Mouse (Mus musculus): ENCODE measurements around the gene Hpd. TPM values are rescaled to one million over a fixed set of nuclear protein-coding genes. Genes with fewer than 3 reads are reported as not detected.

Gene Hpd
- polyA plus RNA-seq, 1 experiment from 2014 or later, result 9.0 TPM

DNA sequence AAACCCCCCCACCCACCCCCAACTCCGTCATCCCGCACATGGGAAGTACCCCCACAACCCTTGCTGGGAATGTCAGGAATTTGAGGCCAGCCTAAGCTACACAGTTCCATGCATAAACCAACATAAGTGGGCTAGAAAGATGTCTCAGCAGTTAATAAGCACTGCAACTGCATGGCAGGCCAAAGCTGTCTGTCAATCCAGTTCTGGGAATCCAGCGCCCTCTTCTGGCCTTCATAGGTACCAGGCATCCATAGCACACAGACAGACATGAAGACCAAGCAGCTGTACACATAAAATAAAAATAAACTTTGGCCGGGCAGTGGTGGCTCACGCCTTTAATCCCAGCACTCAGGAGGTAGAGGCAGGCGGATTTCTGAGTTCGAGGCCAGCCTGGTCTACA is 27.1 kb downstream of the Hpd start:
- Histone ChIP-seq H3K4me3 (ENCODE audit: low read length) (no peak overlapping the region), H3K36me3 (ENCODE audit: control insufficient read depth, insufficient read depth, low read length) (peaks cover 42% of the 10 kb centered on the region), H3K4me1 (ENCODE audit: control insufficient read depth, insufficient read depth, low read length) (peaks cover 10% of the 10 kb centered on the region), H3K27ac (ENCODE audit: low read length) (no peak overlapping the region), H3K27me3 (replicated peaks; ENCODE audit: control insufficient read depth, insufficient read depth, low read length) (no peaks in the 10 kb centered on the region), H3K9ac (ENCODE audit: low read depth, low read length) (no peak overlapping the region), H3K9me3 (ENCODE audit: control insufficient read depth, low read length) (no peaks in the 10 kb centered on the region), H3K4me2 (ENCODE audit: low read depth, low read length) (no peak overlapping the region)
- WGBS, result 43% methylated on average over 7 of the region's 7 CpGs
- ATAC-seq, result no peak

DNA sequence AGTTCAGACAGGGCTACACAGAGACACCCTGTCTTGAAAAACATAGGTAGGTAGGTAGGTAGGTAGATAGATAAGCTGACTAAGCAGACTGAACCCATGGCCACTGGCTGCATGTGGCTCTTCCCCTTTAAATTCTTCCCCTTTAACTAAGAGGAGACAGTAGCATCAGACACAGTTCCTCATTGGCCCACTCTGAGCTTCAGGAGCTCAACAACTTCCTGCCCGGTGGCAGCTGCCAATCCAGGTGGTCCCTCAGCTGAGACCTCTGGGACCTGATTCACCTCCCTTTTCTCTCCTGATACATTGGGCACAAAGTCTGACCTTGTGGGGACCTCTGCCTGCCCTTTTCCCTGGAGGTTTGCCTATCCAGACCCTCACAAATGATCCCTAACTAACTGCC is 29.6 kb downstream of the Hpd start:
- WGBS, result 79% methylated on average over 1 of the region's 1 CpGs
- no peak overlapping the region for H3K9ac ChIP-seq (ENCODE audit: low read depth, low read length)
- H3K4me2 ChIP-seq (ENCODE audit: low read depth, low read length), result no peak overlapping the region
- no peak overlapping the region for H3K4me3 ChIP-seq (ENCODE audit: low read length)
- H3K27ac ChIP-seq (ENCODE audit: low read length), result no peak overlapping the region
- H3K36me3 ChIP-seq (ENCODE audit: control insufficient read depth, insufficient read depth, low read length), result peaks cover 31% of the 10 kb centered on the region
- H3K27me3 ChIP-seq (replicated peaks; ENCODE audit: control insufficient read depth, insufficient read depth, low read length), result no peaks in the 10 kb centered on the region
- H3K4me1 ChIP-seq (ENCODE audit: control insufficient read depth, insufficient read depth, low read length), result peaks cover 25% of the 10 kb centered on the region
- H3K9me3 ChIP-seq (ENCODE audit: control insufficient read depth, low read length), result no peaks in the 10 kb centered on the region
- no peak for ATAC-seq

DNA sequence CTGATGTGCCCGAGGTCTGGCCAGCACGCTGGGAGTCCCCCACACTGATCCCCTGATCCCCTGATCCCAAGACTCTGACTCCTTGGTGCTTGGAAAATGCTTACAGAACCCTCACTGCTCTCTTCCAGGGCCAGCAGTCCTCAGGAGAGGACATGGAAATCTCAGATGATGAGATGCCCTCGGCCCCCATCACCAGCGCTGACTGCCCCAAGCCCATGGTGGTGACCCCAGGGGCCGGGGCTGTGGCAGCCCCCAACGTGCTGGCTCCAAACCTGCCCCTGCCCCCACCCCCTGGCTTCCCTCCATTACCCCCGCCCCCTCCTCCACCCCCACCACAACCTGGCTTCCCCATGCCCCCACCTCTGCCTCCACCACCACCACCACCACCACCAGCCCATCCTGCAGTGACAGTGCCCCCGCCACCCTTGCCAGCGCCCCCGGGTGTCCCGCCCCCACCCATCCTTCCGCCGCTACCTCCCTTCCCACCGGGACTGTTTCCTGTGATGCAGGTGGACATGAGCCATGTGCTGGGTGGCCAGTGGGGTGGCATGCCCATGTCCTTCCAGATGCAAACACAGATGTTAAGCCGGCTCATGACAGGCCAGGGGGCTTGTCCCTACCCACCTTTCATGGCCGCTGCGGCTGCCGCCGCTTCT is 30.7 kb downstream of the Hpd start:
- no peak for ATAC-seq
- Histone ChIP-seq H3K4me3 (ENCODE audit: low read length) (no peak overlapping the region), H3K4me1 (ENCODE audit: control insufficient read depth, insufficient read depth, low read length) (peaks cover 25% of the 10 kb centered on the region), H3K27me3 (replicated peaks; ENCODE audit: control insufficient read depth, insufficient read depth, low read length) (no peaks in the 10 kb centered on the region), H3K9ac (ENCODE audit: low read depth, low read length) (no peak overlapping the region), H3K36me3 (ENCODE audit: control insufficient read depth, insufficient read depth, low read length) (peaks cover 29% of the 10 kb centered on the region), H3K9me3 (ENCODE audit: control insufficient read depth, low read length) (no peaks in the 10 kb centered on the region), H3K27ac (ENCODE audit: low read length) (no peak overlapping the region), H3K4me2 (ENCODE audit: low read depth, low read length) (no peak overlapping the region)
- WGBS, result 94% methylated on average over 19 of the region's 19 CpGs

DNA sequence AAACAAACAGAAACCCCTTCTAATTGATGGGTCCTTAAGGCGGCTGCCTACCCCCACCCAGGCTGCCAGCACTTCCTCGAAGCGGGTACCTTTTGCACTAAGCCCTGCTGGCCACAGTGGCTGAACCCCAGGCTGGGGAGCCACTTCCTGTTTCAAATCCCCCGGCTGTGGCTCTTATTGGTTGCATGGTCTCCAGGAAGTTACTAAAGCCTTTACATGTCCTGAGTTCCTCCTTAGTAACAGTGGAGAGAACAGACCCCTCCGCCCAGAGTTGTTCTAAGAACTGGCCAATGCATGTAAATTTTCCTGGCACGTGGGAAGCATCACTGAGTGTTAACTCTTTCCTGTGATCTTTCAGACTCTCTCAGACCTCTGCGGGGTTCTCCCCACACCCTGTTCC is 31.4 kb downstream of the Hpd start:
- ATAC-seq, result no peak
- Histone ChIP-seq H3K9me3 (ENCODE audit: control insufficient read depth, low read length) (no peaks in the 10 kb centered on the region), H3K27ac (ENCODE audit: low read length) (peak overlapping the region; percentile 53), H3K9ac (ENCODE audit: low read depth, low read length) (peak overlapping the region; percentile 49), H3K4me3 (ENCODE audit: low read length) (peak overlapping the region; percentile 43), H3K36me3 (ENCODE audit: control insufficient read depth, insufficient read depth, low read length) (peaks cover 26% of the 10 kb centered on the region), H3K4me2 (ENCODE audit: low read depth, low read length) (peak overlapping the region; percentile 62), H3K27me3 (replicated peaks; ENCODE audit: control insufficient read depth, insufficient read depth, low read length) (no peaks in the 10 kb centered on the region), H3K4me1 (ENCODE audit: control insufficient read depth, insufficient read depth, low read length) (peaks cover 25% of the 10 kb centered on the region)
- 27% methylated on average over 7 of the region's 7 CpGs for WGBS

DNA sequence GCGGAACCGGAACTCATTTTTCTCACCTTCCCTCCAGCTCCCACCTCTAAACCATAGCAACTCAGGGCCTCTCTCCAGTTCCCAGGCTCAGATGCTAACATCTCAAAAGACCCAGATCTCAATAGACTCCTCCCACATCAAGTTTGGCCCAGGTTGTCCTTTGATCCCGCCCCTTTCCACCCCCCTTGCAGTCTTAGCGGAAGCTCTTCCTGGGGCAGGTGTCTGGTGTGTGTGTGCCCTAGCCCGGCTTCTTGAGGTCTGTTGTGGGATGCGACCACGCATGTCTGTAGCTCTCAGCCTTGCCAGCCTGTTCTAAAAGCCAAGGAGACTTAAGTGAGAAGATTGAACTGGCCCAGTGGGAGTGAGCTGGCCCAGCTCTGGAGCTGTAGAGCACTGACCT is 31.9 kb downstream of the Hpd start:
- Histone ChIP-seq H3K9me3 (ENCODE audit: control insufficient read depth, low read length) (no peaks in the 10 kb centered on the region), H3K36me3 (ENCODE audit: control insufficient read depth, insufficient read depth, low read length) (peaks cover 26% of the 10 kb centered on the region), H3K4me2 (ENCODE audit: low read depth, low read length) (peak overlapping the region; percentile 62), H3K4me1 (ENCODE audit: control insufficient read depth, insufficient read depth, low read length) (peaks cover 27% of the 10 kb centered on the region), H3K27me3 (replicated peaks; ENCODE audit: control insufficient read depth, insufficient read depth, low read length) (no peaks in the 10 kb centered on the region), H3K4me3 (ENCODE audit: low read length) (peak overlapping the region; percentile 43), H3K9ac (ENCODE audit: low read depth, low read length) (peak overlapping the region; percentile 49), H3K27ac (ENCODE audit: low read length) (peak overlapping the region; percentile 53)
- WGBS, result 35% methylated on average over 7 of the region's 7 CpGs
- ATAC-seq, result peak; percentile 12

DNA sequence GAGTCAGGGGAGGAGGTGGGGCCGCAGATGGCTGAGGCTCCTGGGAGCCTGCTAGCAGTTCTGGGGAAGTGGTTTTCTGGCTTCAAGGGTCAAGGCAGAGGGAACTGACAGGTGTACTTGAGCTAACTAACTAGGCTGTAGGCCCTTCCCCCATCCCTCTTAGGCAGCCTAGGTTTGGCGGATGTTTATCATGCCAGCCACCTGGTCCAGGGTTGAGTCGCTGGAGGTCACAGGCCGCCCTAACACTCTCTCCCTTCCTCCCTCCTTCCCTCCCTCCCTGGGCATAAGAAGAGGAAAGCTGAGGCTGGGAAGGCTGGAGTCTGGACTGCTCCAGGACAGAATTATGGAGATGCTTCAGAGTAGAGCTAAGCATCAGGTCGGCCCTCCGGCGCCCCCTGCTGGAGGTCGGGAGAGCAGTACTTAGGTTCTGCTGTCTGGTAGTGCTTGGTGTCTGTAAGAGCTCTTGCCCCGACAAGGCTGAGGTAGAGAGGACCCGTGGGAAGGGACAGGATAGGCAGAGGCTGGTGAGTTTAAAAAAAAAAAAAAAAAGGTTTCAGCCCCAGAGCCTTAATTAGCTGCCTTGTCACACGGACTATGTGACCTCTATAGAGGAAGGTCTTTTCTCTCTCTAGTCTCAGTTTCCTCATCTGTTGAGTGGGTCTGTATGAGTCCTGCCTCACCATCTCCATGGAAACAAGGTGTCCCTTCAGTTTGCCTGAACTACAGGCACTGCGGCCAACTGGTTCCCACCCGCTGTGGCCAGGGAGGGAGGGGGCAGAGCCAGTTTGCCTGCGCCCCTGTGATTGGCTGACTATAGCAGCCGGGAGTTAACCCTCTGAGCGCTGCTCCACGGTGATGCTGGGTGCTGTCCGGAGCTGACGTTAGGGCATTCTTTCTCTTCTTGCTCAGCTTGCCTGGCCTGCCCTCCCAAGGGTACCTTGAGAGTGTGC is 32.8 kb downstream of the Hpd start:
- H3K4me3 ChIP-seq (ENCODE audit: low read length), result peak overlapping the region; percentile 43
- H3K4me2 ChIP-seq (ENCODE audit: low read depth, low read length), result peak overlapping the region; percentile 62
- no peaks in the 10 kb centered on the region for H3K27me3 ChIP-seq (replicated peaks; ENCODE audit: control insufficient read depth, insufficient read depth, low read length)
- H3K27ac ChIP-seq (ENCODE audit: low read length), result peak overlapping the region; percentile 56
- peak; percentile 88 for ATAC-seq
- H3K4me1 ChIP-seq (ENCODE audit: control insufficient read depth, insufficient read depth, low read length), result peaks cover 36% of the 10 kb centered on the region
- WGBS, result 5% methylated on average over 19 of the region's 19 CpGs
- no peaks in the 10 kb centered on the region for H3K9me3 ChIP-seq (ENCODE audit: control insufficient read depth, low read length)
- H3K36me3 ChIP-seq (ENCODE audit: control insufficient read depth, insufficient read depth, low read length), result peaks cover 26% of the 10 kb centered on the region
- peak overlapping the region; percentile 27; the same call in 1 of the 2 replicates for H3K9ac ChIP-seq (ENCODE audit: low read depth, low read length)

DNA sequence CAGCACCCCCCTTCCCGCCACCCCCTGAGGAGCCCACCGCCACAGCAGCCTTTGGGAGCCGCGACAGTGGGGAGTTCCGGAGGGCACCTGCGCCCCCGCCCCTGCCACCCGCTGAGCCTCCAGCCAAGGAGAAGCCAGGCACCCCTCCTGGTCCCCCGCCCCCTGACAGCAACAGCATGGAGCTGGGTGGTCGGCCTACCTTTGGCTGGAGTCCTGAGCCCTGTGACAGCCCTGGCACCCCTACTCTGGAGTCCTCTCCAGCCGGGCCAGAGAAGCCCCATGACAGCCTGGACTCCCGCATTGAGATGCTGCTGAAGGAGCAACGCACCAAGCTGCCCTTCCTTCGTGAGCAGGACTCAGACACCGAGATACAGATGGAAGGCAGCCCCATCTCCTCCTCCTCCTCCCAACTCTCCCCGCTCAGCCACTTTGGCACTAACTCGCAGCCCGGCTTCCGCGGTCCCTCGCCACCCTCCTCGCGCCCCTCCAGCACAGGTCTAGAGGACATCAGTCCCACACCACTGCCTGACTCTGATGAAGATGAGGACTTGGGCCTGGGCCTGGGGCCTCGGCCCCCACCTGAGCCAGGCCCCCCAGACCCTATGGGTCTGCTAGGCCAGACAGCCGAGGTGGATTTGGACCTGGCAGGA is 34.3 kb downstream of the Hpd start:
- Histone ChIP-seq H3K36me3 (ENCODE audit: control insufficient read depth, insufficient read depth, low read length) (peaks cover 25% of the 10 kb centered on the region), H3K9ac (ENCODE audit: low read depth, low read length) (0 out of 2 replicates have a peak overlapping the region, but pooled peaks have one; percentile 9), H3K27ac (ENCODE audit: low read length) (no peak overlapping the region), H3K4me3 (ENCODE audit: low read length) (no peak overlapping the region), H3K4me2 (ENCODE audit: low read depth, low read length) (no peak overlapping the region), H3K27me3 (replicated peaks; ENCODE audit: control insufficient read depth, insufficient read depth, low read length) (no peaks in the 10 kb centered on the region), H3K4me1 (ENCODE audit: control insufficient read depth, insufficient read depth, low read length) (peaks cover 45% of the 10 kb centered on the region), H3K9me3 (ENCODE audit: control insufficient read depth, low read length) (no peaks in the 10 kb centered on the region)
- WGBS, result 84% methylated on average over 25 of the region's 25 CpGs
- no peak for ATAC-seq

DNA sequence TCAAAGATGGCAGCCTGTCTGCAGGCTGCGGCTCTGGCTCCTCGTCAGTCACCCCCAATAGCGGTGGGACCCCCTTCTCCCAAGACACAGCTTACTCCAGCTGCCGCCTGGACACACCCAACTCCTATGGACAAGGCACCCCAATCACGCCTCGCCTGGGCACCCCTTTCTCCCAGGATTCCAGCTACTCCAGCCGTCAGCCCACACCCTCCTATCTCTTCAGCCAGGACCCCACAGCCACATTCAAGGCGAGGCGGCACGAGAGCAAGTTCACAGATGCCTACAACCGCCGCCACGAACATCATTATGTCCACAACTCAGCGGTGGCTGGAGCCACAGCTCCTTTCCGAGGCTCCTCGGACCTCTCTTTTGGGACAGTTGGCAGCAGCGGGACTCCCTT is 35.0 kb downstream of the Hpd start:
- Histone ChIP-seq H3K4me3 (ENCODE audit: low read length) (no peak overlapping the region), H3K9ac (ENCODE audit: low read depth, low read length) (no peak overlapping the region), H3K27ac (ENCODE audit: low read length) (no peak overlapping the region), H3K9me3 (ENCODE audit: control insufficient read depth, low read length) (no peaks in the 10 kb centered on the region), H3K27me3 (replicated peaks; ENCODE audit: control insufficient read depth, insufficient read depth, low read length) (no peaks in the 10 kb centered on the region), H3K36me3 (ENCODE audit: control insufficient read depth, insufficient read depth, low read length) (peaks cover 19% of the 10 kb centered on the region), H3K4me2 (ENCODE audit: low read depth, low read length) (no peak overlapping the region), H3K4me1 (ENCODE audit: control insufficient read depth, insufficient read depth, low read length) (peaks cover 45% of the 10 kb centered on the region)
- 83% methylated on average over 17 of the region's 17 CpGs for WGBS
- ATAC-seq, result no peak

DNA sequence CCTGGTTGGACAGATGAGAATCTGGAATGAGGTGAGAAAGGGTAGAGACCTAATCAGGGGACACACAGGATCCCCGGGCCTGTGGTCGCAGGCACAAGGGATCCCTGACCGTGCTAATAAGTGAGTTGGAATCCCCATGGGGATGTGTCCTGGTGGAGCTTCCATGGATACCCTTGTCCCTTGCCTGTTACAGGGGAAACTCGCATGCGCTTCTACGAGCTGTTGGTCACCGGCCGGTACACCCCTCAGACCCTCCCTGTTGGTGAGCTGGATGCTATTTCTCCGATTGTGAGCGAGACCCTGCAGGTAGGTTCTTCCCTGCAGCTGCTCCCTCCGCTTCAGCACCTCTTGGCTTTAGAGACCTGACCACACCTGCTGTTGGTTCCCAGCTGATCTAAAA is 36.2 kb downstream of the Hpd start:
- peaks cover 44% of the 10 kb centered on the region for H3K4me1 ChIP-seq (ENCODE audit: control insufficient read depth, insufficient read depth, low read length)
- WGBS, result 90% methylated on average over 11 of the region's 11 CpGs

More for the DNA sequence above, 36.2 kb downstream of the Hpd start:
- Histone ChIP-seq H3K4me2 (ENCODE audit: low read depth, low read length) (no peak overlapping the region), H3K36me3 (ENCODE audit: control insufficient read depth, insufficient read depth, low read length) (peaks cover 13% of the 10 kb centered on the region), H3K9ac (ENCODE audit: low read depth, low read length) (no peak overlapping the region), H3K27ac (ENCODE audit: low read length) (no peak overlapping the region), H3K9me3 (ENCODE audit: control insufficient read depth, low read length) (no peaks in the 10 kb centered on the region), H3K27me3 (replicated peaks; ENCODE audit: control insufficient read depth, insufficient read depth, low read length) (no peaks in the 10 kb centered on the region), H3K4me3 (ENCODE audit: low read length) (no peak overlapping the region)
- ATAC-seq, result no peak

Data from intestine, embryonic 16.5 days (tissue).